Mouse (Mus musculus): ENCODE measurements around the gene Cd300a. TPM values are rescaled to one million over a fixed set of nuclear protein-coding genes. Genes with fewer than 3 reads are reported as not detected.
A peak's percentile ranks its signal among the peaks of the same experiment; 100 is the strongest.

The Cd300a gene
- polyA plus RNA-seq, 1 experiment = 0.60 TPM

DNA sequence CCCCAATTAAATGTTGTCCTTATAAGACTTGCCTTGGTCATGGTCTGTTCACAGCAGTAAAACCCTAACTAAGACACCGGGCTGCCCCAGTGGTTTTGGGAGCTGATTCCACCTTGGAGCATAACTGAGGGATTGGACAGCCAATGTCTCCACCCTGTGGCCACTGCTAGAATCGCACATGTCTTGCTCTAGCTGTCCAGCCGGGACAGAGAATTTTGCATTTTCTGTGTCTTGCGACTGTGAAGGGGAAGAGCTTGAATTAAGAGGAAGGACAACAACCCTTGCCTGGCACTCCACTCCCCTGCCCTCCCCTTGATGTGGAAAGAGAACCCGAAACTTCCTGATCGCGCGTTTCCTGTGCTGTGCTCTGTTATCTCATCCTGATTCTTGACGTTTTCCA is 23.0 kb downstream of the Cd300a start:
- TF ChIP-seq POLR2A (IDR thresholded peaks at IDR 0.05; ENCODE audit: borderline replicate concordance, extremely low read depth, insufficient read depth, insufficient read length, poor library complexity, severe bottlenecking) = no peak
- TF ChIP-seq CTCF (IDR thresholded peaks at IDR 0.05; ENCODE audit: borderline replicate concordance, extremely low read depth, insufficient read depth, insufficient read length) = peak; percentile 90
- DNase-seq (ENCODE audit: low read depth) = peak; percentile 84

DNA sequence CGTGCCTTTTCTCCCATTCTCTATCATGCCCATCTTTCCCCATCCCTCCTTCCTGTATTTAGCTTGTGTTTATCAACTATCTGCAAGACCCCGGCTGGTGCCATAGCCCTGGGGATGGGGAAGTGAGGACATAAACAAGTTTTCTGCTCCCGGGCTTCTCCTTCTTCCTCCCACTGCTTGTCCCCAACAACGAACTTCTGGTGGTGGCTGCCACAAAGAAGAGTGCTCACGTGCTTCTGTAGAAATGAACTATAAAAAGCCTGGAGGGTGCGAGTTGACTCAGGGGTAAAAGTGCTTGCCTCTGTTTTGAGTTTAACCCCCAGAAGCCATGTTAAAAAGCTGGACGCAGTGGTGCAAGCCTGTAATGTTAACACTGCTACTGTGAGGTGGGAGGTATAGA is 25.1 kb downstream of the Cd300a start:
- no peak for DNase-seq (ENCODE audit: low read depth)
- TF ChIP-seq CTCF (IDR thresholded peaks at IDR 0.05; ENCODE audit: borderline replicate concordance, extremely low read depth, insufficient read depth, insufficient read length) (no peak), POLR2A (IDR thresholded peaks at IDR 0.05; ENCODE audit: borderline replicate concordance, extremely low read depth, insufficient read depth, insufficient read length, poor library complexity, severe bottlenecking) (no peak)

- TF ChIP-seq CTCF (IDR thresholded peaks at IDR 0.05; ENCODE audit: borderline replicate concordance, extremely low read depth, insufficient read depth, insufficient read length) (no peak), POLR2A (IDR thresholded peaks at IDR 0.05; ENCODE audit: borderline replicate concordance, extremely low read depth, insufficient read depth, insufficient read length, poor library complexity, severe bottlenecking) (no peak)
- DNase-seq (ENCODE audit: low read depth) = no peak
Observed at GRCm38 (mm10) chr11:114917120-114917519, 27.3 kb downstream of the Cd300a start.

GRCm38 (mm10) chr11:114922439-114922838 is 32.6 kb downstream of the Cd300a start:
- no peak for DNase-seq (ENCODE audit: low read depth)
- TF ChIP-seq POLR2A (IDR thresholded peaks at IDR 0.05; ENCODE audit: borderline replicate concordance, extremely low read depth, insufficient read depth, insufficient read length, poor library complexity, severe bottlenecking) = no peak

DNA sequence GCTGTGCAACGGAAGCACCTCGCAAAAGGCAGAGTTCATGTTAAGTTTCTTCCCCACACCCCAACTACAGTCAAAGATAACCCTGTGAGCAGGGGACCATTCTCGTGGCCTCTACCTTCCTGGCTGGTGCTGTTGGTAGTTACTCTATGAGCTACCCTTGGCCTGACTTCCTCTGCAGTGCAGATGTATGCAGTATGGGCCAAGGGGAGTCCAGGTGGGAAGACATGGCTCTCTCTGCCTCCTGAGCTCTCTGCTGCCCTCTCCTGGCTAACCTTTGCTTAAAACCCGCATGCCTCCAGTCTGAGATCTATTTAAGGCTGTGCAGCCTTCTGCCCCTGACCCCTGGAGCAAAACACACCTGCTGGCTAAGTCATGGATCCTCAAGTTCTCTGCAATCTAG is 34.1 kb downstream of the Cd300a start:
- TF ChIP-seq CTCF (IDR thresholded peaks at IDR 0.05; ENCODE audit: borderline replicate concordance, extremely low read depth, insufficient read depth, insufficient read length) = peak; percentile 44; the same call in 1 of the 2 replicates
- TF ChIP-seq POLR2A (IDR thresholded peaks at IDR 0.05; ENCODE audit: borderline replicate concordance, extremely low read depth, insufficient read depth, insufficient read length, poor library complexity, severe bottlenecking) = no peak
- no peak for DNase-seq (ENCODE audit: low read depth)

DNA sequence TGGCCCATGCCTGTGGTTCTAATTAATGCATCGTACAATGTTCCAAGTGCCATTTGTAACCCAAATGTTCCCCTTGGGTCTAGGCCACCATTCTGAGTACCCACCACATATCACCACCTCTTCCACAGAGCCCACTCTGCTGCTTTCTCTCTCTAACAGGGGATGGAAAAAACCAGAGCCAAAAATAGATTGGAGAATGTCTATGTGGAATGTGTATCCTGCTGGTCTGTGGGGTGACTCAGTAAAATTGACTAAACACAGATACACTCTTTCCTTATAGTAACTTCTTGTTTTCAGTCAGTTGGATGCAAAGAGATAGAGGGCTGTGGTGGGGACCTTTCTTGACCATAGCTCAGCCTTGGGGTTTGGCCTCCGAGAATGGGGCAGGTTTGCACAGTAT is 39.7 kb downstream of the Cd300a start:
- no peak for DNase-seq (ENCODE audit: low read depth)
- no peak for TF ChIP-seq CTCF (IDR thresholded peaks at IDR 0.05; ENCODE audit: borderline replicate concordance, extremely low read depth, insufficient read depth, insufficient read length)
- TF ChIP-seq POLR2A (IDR thresholded peaks at IDR 0.05; ENCODE audit: borderline replicate concordance, extremely low read depth, insufficient read depth, insufficient read length, poor library complexity, severe bottlenecking) = no peak

GRCm38 (mm10) chr11:114931041-114931440 is 41.2 kb downstream of the Cd300a start:
- no peak for DNase-seq (ENCODE audit: low read depth)
- TF ChIP-seq CTCF (IDR thresholded peaks at IDR 0.05; ENCODE audit: borderline replicate concordance, extremely low read depth, insufficient read depth, insufficient read length) = no peak
- TF ChIP-seq POLR2A (IDR thresholded peaks at IDR 0.05; ENCODE audit: borderline replicate concordance, extremely low read depth, insufficient read depth, insufficient read length, poor library complexity, severe bottlenecking) = no peak

DNA sequence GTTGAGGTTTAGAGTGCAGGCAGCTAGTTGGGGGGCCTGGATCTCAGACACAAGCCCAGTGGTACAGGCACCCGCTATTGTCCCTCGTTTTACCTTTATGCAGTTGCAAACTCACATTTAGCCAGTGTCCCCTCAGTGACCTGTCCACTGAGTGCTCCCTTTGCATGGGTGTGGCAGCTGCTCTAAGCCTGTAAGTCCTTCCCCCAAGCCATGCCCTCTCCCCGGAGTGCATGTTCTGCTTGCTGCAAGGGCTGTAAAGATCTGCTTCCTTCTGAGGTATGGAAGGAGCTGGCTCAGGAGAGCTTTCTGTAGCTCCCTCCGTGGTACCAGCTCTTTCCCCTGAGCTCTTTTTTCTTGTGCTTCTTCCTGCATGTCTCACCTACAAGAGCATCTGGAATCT is 43.8 kb downstream of the Cd300a start:
- TF ChIP-seq POLR2A (IDR thresholded peaks at IDR 0.05; ENCODE audit: borderline replicate concordance, extremely low read depth, insufficient read depth, insufficient read length, poor library complexity, severe bottlenecking) = no peak
- TF ChIP-seq CTCF (IDR thresholded peaks at IDR 0.05; ENCODE audit: borderline replicate concordance, extremely low read depth, insufficient read depth, insufficient read length) = no peak
- no peak for DNase-seq (ENCODE audit: low read depth)

- no peak for DNase-seq (ENCODE audit: low read depth)
- TF ChIP-seq CTCF (IDR thresholded peaks at IDR 0.05; ENCODE audit: borderline replicate concordance, extremely low read depth, insufficient read depth, insufficient read length) (no peak), POLR2A (IDR thresholded peaks at IDR 0.05; ENCODE audit: borderline replicate concordance, extremely low read depth, insufficient read depth, insufficient read length, poor library complexity, severe bottlenecking) (no peak)
Observed at GRCm38 (mm10) chr11:114934144-114934543, 44.3 kb downstream of the Cd300a start, which contains the start of gene Cd300lb. Gene Cd300lb, minus strand, starts transcription at chr11:114934386.

Other genes with a start within 250 kb of the Cd300a start
- 1,736 and 1,742 TPM in 2 replicates for gene Rpl38, start 221.5 kb upstream of the Cd300a start, polyA plus RNA-seq (2012; rRNA removed)
- gene Ttyh2, start 214.6 kb upstream of the Cd300a start, polyA plus RNA-seq (2012; rRNA removed) = 17.8 and 25.4 TPM in 2 replicates
- 2.9 TPM in 2 replicates for gene Dnaic2, start 162.6 kb upstream of the Cd300a start, polyA plus RNA-seq (2012; rRNA removed)
- gene Kif19a, start 124.7 kb upstream of the Cd300a start, polyA plus RNA-seq (2012; rRNA removed) = 0.76 and 0.97 TPM in 2 replicates
- gene Btbd17, start 94.1 kb upstream of the Cd300a start, polyA plus RNA-seq (2012; rRNA removed) = 36.2 and 50.6 TPM in 2 replicates
- 0.07 and 0.08 TPM in 2 replicates for gene Gpr142, start 91.1 kb upstream of the Cd300a start, polyA plus RNA-seq (2012; rRNA removed)
- gene Gprc5c, start 38.9 kb upstream of the Cd300a start, polyA plus RNA-seq (2012; rRNA removed) = 4.1 and 7.4 TPM in 2 replicates
- 0.04 and 0.07 TPM in 2 replicates for gene Cd300lb, start 44.3 kb downstream of the Cd300a start, polyA plus RNA-seq (2012; rRNA removed)
- 0.15 TPM in 1 of 2 replicates, not detected in the other for gene Cd300c, start 79.1 kb downstream of the Cd300a start, polyA plus RNA-seq (2012; rRNA removed)
- 0.06 and 0.11 TPM in 2 replicates for gene Cd300ld, start 99.9 kb downstream of the Cd300a start, polyA plus RNA-seq (2012; rRNA removed)
- 1.0 and 1.5 TPM in 2 replicates for gene Cd300c2, start 111.8 kb downstream of the Cd300a start, polyA plus RNA-seq (2012; rRNA removed)
- not detected in 2 replicates for gene Cd300ld2, start 126.2 kb downstream of the Cd300a start, polyA plus RNA-seq (2012; rRNA removed)
- gene Cd300ld4, start 137.0 kb downstream of the Cd300a start, polyA plus RNA-seq (2012; rRNA removed) = 0.16 and 0.21 TPM in 2 replicates
- 0.21 and 0.23 TPM in 2 replicates for gene Cd300ld5, start 147.7 kb downstream of the Cd300a start, polyA plus RNA-seq (2012; rRNA removed)
- 0.10 TPM in 1 of 2 replicates, not detected in the other for gene Cd300ld3, start 158.4 kb downstream of the Cd300a start, polyA plus RNA-seq (2012; rRNA removed)
- gene Cd300e, start 172.1 kb downstream of the Cd300a start, polyA plus RNA-seq (2012; rRNA removed) = not detected in 2 replicates
- gene Rab37, start 201.4 kb downstream of the Cd300a start, polyA plus RNA-seq (2012; rRNA removed) = 0.83 and 0.89 TPM in 2 replicates
- gene Cd300lf, start 244.0 kb downstream of the Cd300a start, polyA plus RNA-seq (2012; rRNA removed) = 0.10 and 0.15 TPM in 2 replicates